Mouse (Mus musculus) ES-E14 (cell line): ENCODE measurements around the gene Cyp2j9.

Experiments used
- CHD2 ChIP-seq: IDR thresholded peaks from 2 replicates; pipeline ENCODE4 v1.6.1; 2014; ENCODE audit warnings: mild to moderate bottlenecking, low read depth, low read length, inconsistent platforms
- HCFC1 ChIP-seq: IDR thresholded peaks from 2 replicates; pipeline ENCODE4 v1.6.1; 2012; ENCODE audit warnings: low read length, inconsistent platforms, borderline replicate concordance; ENCODE audit not compliant: insufficient read depth
- MAFK ChIP-seq: IDR thresholded peaks from 2 replicates; pipeline ENCODE4 v1.6.1; 2014; ENCODE audit warnings: mild to moderate bottlenecking, low read depth, low read length, inconsistent platforms; ENCODE audit not compliant: insufficient read depth
- ZC3H11A ChIP-seq: IDR thresholded peaks from 2 replicates; pipeline ENCODE4 v1.6.1; 2012; ENCODE audit warnings: low read depth, mild to moderate bottlenecking, inconsistent platforms, low read length, borderline replicate concordance
- ZNF384 ChIP-seq: IDR thresholded peaks from 2 replicates; pipeline ENCODE4 v1.6.1; 2012; ENCODE audit warnings: low read depth, low read length, inconsistent platforms

DNA sequence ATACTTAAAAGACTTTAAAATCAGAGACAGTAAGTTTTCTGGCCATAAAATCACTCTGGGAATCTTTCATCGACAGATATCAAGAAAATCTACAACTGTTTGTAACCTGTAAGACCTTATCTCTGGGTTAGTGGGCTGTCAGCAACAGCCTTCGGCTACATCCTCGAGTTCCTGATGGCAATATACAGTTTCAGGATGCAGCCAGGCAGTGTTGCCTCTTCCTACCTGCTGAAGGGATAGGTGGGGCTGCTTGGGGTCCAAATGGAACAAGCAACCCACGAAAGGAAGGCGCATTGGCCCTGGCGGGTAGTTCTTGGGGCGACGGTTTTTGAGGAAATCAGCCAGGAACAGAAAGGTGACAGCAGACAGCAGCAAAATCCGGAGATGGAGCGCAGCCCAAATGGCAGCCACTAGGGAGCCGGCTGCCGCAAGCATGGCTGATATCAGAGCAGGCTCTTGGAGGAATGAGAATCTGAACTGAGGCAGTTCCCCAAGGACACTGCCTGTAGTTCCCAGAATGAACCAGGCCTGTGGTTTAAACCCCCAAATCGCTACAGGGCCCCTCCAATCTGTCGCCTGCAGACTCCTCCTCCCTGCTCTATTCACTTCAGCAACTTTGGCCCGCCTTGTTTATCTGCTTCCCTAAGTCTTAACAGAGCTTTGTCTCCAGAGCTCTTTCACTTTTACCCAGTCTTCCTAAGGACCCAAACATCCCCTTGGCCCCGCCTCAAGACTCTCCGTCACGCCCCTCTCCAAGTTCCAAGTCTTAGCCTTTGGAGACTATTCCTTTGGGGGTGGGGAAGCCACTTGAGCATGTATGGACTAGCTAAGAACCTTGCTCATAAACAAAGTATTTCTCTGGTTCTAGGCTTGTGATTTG lies at the start of gene Cyp2j9:
- TF ChIP-seq CHD2 (no peak), ZC3H11A (no peak), ZNF384 (no peak), HCFC1 (no peak), MAFK (no peak)
